Mouse (Mus musculus) left cerebral cortex, adult 18-20 months (tissue): ENCODE data around the gene Hoxb2. TPM values are rescaled to one million over a fixed set of nuclear protein-coding genes. Genes with fewer than 3 reads are reported as not detected.

Experiments
- DNase-seq, 2 experiments: peaks; one replicate each; pipeline ENCODE4 v3.0.0; 2021 to 2022; ENCODE audit warnings: low spot score in 2 of 2, mixed read lengths in 1 of 2
- total RNA-seq, 2 experiments: library from RNA; stranded (reverse); gene quantifications; 2 replicates each; pipeline ENCODE4 v1.2.3; 2021

Hoxb2 gene
- total RNA-seq, 2 experiments from 2014 or later = not detected

- DNase-seq = no peak
Measured at GRCm38 (mm10) chr11:96315344-96315681, 35.0 kb upstream of the Hoxb2 start.

GRCm38 (mm10) chr11:96316696-96317607 is 33.4 kb upstream of the Hoxb2 start:
- DNase-seq = no peak

DNA sequence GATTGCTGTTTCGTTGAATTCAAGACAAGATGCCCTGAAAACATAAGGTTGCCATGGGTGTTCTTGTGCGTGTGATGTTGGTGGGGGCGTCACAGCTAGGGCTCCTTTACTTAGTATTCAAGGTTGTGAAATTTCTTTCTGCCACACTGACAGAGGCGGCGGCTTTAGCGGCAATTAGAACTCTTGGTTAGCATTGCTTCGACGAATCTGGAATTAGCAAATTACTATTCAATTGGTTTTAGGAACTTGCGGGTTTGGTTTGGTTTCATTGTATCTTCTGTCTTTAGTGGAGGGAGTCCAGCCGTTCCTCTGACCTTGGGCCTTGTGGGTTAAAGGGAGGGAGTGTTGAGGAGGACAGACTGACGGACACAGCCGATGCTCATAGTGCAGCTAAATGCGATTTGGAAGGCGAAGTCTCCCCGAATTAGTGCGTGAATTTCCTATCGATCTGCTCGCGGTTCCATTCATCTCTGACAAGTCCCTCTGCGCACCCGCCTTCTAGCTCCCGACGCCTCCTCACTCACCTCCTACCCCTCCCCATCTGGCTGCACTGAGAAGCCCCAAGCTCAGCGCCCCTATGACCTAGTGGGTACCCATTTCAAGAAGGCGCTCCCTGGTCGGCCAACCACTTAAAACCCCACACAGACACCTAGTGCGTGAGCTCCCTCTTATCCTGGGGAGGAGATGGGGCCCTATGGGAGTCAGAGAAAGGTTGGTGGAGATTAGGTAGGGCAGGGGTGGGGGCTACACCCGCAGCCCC is 32.5 kb upstream of the Hoxb2 start, which contains the start of gene Hoxb4:
Gene Hoxb4, plus strand, starts transcription at position 660 of the 760 bp plus-strand sequence.
- no peak for DNase-seq

DNA sequence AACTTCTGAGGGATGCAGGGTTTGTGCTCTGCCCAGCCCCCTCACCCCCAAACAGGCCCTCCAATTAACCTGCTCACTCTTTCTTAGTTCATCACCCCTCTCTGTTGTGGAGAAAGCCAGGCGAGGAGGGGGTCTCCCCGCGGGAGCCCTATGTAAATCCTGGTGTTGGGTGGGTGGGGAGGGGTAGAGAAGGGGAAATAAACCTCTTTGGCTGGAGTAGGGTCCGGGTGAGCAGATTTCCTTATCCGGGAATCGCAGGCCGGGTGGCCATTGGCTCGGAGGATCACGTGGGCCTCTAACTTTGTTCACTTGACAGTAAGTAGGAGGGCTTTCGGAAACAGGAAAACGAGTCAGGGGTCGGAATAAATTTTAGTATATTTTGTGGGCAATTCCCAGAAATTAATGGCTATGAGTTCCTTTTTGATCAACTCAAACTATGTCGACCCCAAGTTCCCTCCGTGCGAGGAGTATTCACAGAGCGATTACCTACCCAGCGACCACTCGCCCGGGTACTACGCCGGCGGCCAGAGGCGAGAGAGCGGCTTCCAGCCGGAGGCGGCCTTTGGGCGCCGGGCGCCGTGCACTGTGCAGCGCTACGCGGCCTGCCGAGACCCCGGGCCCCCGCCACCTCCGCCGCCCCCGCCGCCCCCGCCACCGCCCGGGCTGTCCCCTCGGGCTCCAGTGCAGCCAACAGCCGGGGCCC is 31.8 kb upstream of the Hoxb2 start:
- no peak for DNase-seq

DNA sequence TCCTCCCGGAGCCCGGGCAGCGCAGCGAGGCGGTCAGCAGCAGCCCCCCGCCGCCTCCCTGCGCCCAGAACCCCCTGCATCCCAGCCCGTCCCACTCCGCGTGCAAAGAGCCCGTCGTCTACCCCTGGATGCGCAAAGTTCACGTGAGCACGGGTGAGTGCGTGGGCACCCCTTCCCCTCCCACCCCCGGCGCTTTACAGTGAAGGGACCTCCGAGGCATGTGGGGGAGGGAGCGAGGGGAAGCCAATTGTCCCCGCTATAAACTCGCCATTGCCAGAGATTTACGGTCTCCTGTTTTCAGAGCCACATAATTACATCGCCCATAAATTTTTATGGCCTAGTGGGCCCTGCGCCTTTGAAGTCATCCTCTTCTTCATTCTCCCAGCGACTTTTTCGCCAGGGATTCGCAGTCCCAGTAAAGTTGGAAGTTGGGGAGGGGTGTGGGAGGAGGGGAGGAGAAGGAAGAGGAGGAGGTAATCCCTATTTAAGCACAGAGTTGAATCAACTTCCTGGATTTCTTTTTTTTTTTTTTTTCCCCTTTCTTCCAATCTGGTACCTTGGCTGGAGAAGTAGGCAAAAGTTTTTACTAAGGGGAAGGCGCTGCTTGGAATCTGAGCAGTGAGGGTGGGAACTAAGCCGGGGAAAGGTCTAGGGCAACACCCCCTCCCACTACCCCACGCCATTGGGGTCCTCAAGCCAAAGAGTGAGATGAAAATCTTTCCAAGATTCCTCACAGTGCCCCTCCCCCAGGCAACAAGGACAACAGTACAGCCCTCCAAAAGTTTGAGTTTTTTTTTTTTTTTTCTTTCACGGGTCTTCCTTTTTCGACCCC is 31.0 kb upstream of the Hoxb2 start:
- no peak for DNase-seq

DNA sequence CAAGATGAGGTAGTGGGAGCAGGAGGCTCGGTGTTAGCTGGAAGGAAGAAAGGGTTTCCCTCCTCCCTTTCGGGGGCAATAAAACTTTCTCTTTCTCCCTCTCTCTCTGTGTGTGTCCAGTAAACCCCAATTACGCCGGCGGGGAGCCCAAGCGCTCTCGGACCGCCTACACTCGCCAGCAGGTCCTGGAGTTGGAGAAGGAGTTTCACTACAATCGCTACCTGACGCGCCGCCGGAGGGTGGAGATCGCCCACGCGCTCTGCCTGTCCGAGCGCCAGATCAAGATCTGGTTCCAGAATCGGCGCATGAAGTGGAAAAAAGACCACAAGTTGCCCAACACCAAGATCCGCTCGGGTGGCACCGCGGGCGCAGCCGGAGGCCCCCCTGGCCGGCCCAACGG is 30.4 kb upstream of the Hoxb2 start:
- DNase-seq = no peak

DNA sequence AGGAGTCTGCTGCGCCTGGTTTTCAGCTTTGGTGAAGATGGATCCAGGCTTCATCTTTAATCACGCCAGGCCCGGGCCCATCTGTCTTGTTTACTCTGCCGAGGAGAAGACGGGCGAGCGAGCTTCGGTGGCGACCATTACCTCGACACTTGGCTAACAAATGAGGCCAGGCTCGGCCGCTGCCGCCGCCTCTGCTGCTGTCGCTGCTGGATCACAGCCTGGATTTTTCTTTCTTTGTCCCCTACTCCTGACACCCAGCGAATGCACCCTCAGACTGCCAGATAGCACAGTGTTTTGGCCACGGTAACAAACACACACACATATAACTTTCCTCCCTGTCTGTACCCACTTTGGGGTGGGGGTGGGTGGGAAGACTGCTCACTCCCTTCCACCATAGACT is 29.6 kb upstream of the Hoxb2 start:
- no peak for DNase-seq

DNA sequence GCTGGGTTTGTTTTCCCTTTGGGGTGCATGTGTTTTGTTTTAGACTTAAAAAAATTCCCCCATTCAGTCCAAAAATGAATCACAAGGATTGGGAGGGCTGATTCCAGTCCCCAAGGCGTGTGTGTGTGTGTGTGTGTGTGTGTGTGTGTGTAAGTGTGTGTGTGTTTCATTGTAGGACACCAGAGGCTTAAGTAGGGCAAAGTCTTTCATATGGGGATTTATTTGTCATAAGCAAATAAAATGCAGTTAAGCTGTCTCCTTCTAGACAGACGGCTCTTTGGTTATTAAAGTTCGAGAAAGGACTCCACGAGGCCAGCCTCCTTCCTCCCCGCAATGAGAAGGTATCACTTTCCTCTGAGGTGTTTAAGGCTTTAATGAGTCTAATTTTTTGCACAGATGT is 28.5 kb upstream of the Hoxb2 start:
- no peak for DNase-seq

- no peak for DNase-seq
Measured at GRCm38 (mm10) chr11:96322738-96323137, 27.6 kb upstream of the Hoxb2 start.

DNA sequence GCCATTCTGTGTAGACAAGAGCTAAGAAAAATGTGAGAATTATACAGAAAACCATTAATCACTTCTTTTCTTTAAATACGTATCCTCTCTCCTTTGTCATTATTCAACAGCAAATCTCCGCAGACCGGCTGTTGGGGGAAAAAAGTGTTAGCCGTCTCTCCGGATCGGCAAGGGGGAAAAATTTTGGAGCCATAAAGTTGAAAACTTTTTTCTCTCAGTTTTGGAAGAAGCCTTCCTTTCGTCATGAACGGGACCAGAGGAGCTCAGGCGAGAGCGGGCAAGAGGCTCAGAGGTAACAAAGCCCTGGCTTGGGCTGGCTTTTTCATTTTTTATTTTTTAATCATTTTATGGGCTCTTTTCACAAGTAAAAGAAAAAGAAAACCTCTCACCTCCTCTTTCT is 27.2 kb upstream of the Hoxb2 start, which contains the start of gene Hoxb3:
Gene Hoxb3, plus strand, starts transcription at position 173 of the 400 bp plus-strand sequence.
- no peak for DNase-seq

DNA sequence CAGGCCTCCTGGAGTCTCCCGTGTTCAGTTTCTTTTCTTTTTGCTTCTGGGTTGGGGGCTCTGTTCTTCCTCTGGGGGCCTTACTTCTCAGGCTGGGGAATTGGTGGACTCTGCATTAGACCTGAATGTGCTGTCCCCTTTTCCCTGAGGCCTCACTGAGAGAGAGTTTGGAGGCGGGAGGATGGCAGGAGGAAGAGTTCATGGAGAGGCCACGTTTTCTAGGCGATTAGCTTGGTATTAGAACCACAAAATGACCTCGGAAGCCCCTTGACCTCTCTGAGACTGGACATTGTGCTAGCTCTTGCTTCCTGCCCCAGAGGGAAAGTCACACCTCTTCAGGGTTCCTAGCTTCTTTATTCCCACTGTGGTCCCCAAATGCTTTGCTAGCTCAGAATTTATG is 26.2 kb upstream of the Hoxb2 start:
- DNase-seq = no peak

GRCm38 (mm10) chr11:96324965-96325364 is 25.4 kb upstream of the Hoxb2 start:
- DNase-seq = no peak

- no peak for DNase-seq
Measured at GRCm38 (mm10) chr11:96325747-96326212, 24.5 kb upstream of the Hoxb2 start.

DNA sequence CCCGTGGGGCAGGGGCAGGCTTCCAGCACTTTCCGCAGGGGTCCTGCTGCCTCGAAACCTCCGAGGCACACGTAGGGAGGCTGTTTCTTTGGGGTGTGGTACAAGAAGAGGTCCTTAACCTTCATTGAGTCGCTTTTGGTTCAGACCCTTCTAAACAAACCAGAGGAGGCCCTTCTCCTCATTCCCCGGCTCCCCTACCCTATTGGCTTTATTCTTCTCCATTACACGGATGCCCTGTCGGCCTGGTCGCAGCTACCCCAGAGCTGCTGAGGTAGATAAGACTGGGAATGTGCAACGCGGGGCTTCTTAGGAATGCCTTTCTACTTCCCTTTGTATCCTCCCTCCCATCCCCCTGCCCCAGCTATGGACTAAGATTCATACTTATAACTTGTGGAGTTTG is 23.6 kb upstream of the Hoxb2 start:
- no peak for DNase-seq

GRCm38 (mm10) chr11:96327122-96327521 is 23.2 kb upstream of the Hoxb2 start:
- DNase-seq = no peak

GRCm38 (mm10) chr11:96327750-96328149 is 22.6 kb upstream of the Hoxb2 start:
- no peak for DNase-seq

GRCm38 (mm10) chr11:96328605-96329004 is 21.7 kb upstream of the Hoxb2 start:
- DNase-seq = no peak

GRCm38 (mm10) chr11:96332105-96332504 is 18.2 kb upstream of the Hoxb2 start:
- no peak for DNase-seq

GRCm38 (mm10) chr11:96332618-96333032 is 17.7 kb upstream of the Hoxb2 start:
- no peak for DNase-seq

GRCm38 (mm10) chr11:96333241-96334001 is 16.9 kb upstream of the Hoxb2 start:
- no peak for DNase-seq
